Mouse (Mus musculus): ENCODE data around the gene Cbfa2t3. TPM values are rescaled to one million over a fixed set of nuclear protein-coding genes. Genes with fewer than 3 reads are reported as not detected.

Gene Cbfa2t3
- total and polyA plus RNA-seq, 3 experiments: 10.9 to 22.3 (median 21.8) TPM

DNA sequence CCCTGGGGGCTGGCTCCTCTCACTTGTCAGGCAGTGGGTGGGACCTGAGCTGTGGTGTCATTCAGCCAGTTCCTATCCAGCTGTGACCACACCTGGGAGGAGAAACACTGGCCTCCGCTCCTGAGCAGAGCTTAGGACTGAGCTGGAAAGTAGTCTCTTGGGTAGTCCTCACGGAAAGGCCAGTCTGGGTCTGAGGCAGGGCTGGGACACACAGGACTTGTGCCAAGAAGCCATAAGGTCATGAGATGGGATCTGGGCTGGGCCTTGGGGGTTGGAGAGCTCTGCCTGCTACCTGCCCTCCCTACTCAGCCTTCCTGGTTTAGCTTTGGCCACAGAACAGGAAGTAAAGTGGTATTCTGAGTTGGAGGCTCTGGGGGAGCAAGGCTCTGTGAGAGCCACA lies 72.0 kb downstream of the Cbfa2t3 start:
- intact Hi-C loops (cut with DNase I): no loop called here
- no peak overlapping the region for H3K27ac ChIP-seq
- H3K27me3 ChIP-seq (ENCODE audit: control insufficient read depth, insufficient read depth, low read length): no peaks in the 10 kb centered on the region
- no peaks in the 10 kb centered on the region for H3K36me3 ChIP-seq (ENCODE audit: control insufficient read depth, insufficient read depth, low read length)
- 39% methylated on average over 2 of the region's 2 CpGs for WGBS
- no peak for DNase-seq
- H3K9ac ChIP-seq (ENCODE audit: low read depth, low read length): no peak overlapping the region
- TF ChIP-seq POLR2A (IDR thresholded peaks at IDR 0.05; ENCODE audit: insufficient read depth, low read depth, low read length) (no peak), CTCF (IDR thresholded peaks at IDR 0.05) (no peak), EP300 (IDR thresholded peaks at IDR 0.05; ENCODE audit: insufficient read depth, low read depth, low read length) (no peak)
- no peaks in the 10 kb centered on the region for H3K79me2 ChIP-seq (replicated peaks; ENCODE audit: control insufficient read depth, insufficient read depth, low read length)
- H3K4me1 ChIP-seq (ENCODE audit: control insufficient read depth, insufficient read depth, low read length): peaks cover 7% of the 10 kb centered on the region
- H3K4me3 ChIP-seq: no peak overlapping the region

DNA sequence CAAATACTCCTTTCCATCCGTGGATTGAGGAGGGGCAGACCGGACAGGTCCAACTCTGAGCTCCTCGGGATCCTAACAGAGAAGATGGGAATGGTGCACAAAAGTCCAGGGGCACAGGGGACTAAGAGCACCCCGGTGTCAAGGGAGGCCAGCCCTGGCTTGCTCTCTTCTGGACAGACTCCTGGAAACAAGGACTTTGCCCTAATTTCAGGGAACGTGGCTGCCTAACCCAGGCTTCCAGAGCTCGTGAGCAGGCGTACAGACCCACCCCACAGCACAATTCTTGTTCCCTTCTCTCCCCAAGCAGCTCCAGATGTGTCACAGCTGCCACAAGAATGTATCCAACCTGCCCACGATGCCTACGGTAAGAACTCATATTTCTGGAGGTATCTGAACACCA lies 73.1 kb downstream of the Cbfa2t3 start:
- TF ChIP-seq EP300 (IDR thresholded peaks at IDR 0.05; ENCODE audit: insufficient read depth, low read depth, low read length): no peak
- TF ChIP-seq POLR2A (IDR thresholded peaks at IDR 0.05; ENCODE audit: insufficient read depth, low read depth, low read length): no peak
- TF ChIP-seq CTCF (IDR thresholded peaks at IDR 0.05): no peak
- peaks cover 7% of the 10 kb centered on the region for H3K4me1 ChIP-seq (ENCODE audit: control insufficient read depth, insufficient read depth, low read length)
- H3K9ac ChIP-seq (ENCODE audit: low read depth, low read length): no peak overlapping the region
- H3K36me3 ChIP-seq (ENCODE audit: control insufficient read depth, insufficient read depth, low read length): no peaks in the 10 kb centered on the region
- no peak for DNase-seq
- H3K27me3 ChIP-seq (ENCODE audit: control insufficient read depth, insufficient read depth, low read length): no peaks in the 10 kb centered on the region
- no peaks in the 10 kb centered on the region for H3K79me2 ChIP-seq (replicated peaks; ENCODE audit: control insufficient read depth, insufficient read depth, low read length)
- H3K4me3 ChIP-seq: no peak overlapping the region
- intact Hi-C loops (cut with DNase I): no loop called here
- WGBS: 63% methylated on average over 9 of the region's 9 CpGs
- H3K27ac ChIP-seq: no peak overlapping the region

GRCm38 (mm10) chr8:122624653-122625052 lies 74.3 kb downstream of the Cbfa2t3 start:
- Histone ChIP-seq H3K4me3 (no peak overlapping the region), H3K9ac (ENCODE audit: low read depth, low read length) (no peak overlapping the region), H3K36me3 (ENCODE audit: control insufficient read depth, insufficient read depth, low read length) (no peaks in the 10 kb centered on the region), H3K4me1 (ENCODE audit: control insufficient read depth, insufficient read depth, low read length) (peaks cover 7% of the 10 kb centered on the region), H3K79me2 (replicated peaks; ENCODE audit: control insufficient read depth, insufficient read depth, low read length) (no peaks in the 10 kb centered on the region), H3K27ac (peak overlapping the region; percentile 43; the same call in 1 of the 2 replicates), H3K27me3 (ENCODE audit: control insufficient read depth, insufficient read depth, low read length) (no peaks in the 10 kb centered on the region)
- intact Hi-C loops (cut with DNase I): loop anchor here (5.0 kb wide), 1 partner anchor 73 kb away; the partner anchor contains the start of gene Cbfa2t3
- 78% methylated on average over 5 of the region's 5 CpGs for WGBS
- no peak for DNase-seq
- TF ChIP-seq CTCF (IDR thresholded peaks at IDR 0.05) (peak; percentile 20; the same call in 1 of the 2 replicates), POLR2A (IDR thresholded peaks at IDR 0.05; ENCODE audit: insufficient read depth, low read depth, low read length) (no peak)

DNA sequence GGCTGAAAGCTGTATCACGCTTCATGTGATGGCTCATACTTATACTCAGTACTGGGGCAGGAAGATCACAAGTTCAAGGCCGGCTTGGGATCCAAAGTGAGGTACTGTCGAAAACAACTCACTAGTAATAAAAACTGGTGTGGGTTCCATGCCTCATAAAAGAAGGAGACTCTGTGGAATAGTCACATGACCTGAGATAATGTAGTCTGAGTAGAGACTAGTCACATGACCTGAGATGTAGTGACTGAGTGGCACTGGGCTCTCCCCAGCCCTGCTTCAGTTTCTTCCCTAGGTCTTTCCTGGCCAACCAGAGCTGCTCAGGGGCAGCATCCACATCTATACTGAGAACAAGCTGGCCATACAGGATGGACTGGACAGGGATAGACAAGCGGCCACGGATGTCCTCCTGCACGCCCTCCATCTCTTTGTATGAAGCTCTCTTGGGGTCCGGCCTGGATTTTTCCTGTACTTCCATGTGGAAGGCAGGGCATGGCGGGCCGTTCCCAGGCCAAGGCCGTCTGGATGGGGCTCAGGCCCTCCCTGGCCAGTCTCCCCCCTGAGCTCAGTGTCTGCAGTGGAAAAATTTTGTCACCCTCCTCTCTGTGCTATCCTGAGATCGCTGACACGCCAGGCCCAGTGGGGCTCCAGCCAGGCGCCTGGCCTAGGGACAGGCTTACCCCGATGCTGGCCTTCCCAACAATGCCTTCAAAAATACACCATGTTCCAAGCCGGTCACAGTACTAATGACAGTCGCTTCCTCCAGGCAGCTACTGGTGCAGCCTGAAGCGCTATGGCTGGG lies 74.9 kb downstream of the Cbfa2t3 start:
- Histone ChIP-seq H3K79me2 (replicated peaks; ENCODE audit: control insufficient read depth, insufficient read depth, low read length) (no peaks in the 10 kb centered on the region), H3K27me3 (ENCODE audit: control insufficient read depth, insufficient read depth, low read length) (no peaks in the 10 kb centered on the region), H3K4me3 (no peak overlapping the region), H3K36me3 (ENCODE audit: control insufficient read depth, insufficient read depth, low read length) (no peaks in the 10 kb centered on the region), H3K27ac (peak overlapping the region; percentile 43), H3K9ac (ENCODE audit: low read depth, low read length) (no peak overlapping the region), H3K4me1 (ENCODE audit: control insufficient read depth, insufficient read depth, low read length) (peaks cover 7% of the 10 kb centered on the region)
- 54% methylated on average over 17 of the region's 17 CpGs for WGBS
- TF ChIP-seq EP300 (IDR thresholded peaks at IDR 0.05; ENCODE audit: insufficient read depth, low read depth, low read length): no peak
- no peak for TF ChIP-seq CTCF (IDR thresholded peaks at IDR 0.05)
- no peak for TF ChIP-seq POLR2A (IDR thresholded peaks at IDR 0.05; ENCODE audit: insufficient read depth, low read depth, low read length)
- DNase-seq: peak; percentile 56 to 75
- intact Hi-C loops (cut with DNase I): loop anchor here (5.0 kb wide), 1 partner anchor 73 kb away; the partner anchor contains the start of gene Cbfa2t3

DNA sequence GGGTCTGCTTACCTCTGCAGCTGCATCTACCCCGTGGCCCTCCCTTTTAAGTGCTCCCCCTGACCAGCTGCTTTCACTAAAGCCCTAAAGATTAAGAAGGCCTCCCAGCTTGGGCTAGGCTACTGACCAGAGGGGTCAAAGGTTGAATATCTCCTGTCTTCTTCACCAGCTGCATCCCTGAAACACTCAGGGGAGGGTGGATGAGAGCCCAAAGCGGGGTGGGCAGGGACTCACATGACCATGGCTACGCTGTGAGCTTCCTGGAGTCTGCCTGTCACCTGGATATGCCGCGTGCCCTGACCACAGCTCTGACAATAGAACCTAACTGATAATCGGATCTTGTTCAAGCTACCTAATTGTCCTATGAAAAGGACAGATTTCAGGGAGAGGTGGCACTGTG lies 76.2 kb downstream of the Cbfa2t3 start, which contains the start of gene Pabpn1l:
Gene Pabpn1l, minus strand, starts transcription at position 13 of the 400 bp plus-strand sequence.
- Histone ChIP-seq H3K36me3 (ENCODE audit: control insufficient read depth, insufficient read depth, low read length) (no peaks in the 10 kb centered on the region), H3K9ac (ENCODE audit: low read depth, low read length) (no peak within 1 kb of the TSS), H3K27ac (no peak within 1 kb of the TSS), H3K4me3 (no peak within 1 kb of the TSS), H3K27me3 (ENCODE audit: control insufficient read depth, insufficient read depth, low read length) (no peaks in the 10 kb centered on the region), H3K4me1 (ENCODE audit: control insufficient read depth, insufficient read depth, low read length) (peaks cover 10% of the 10 kb centered on the region), H3K79me2 (replicated peaks; ENCODE audit: control insufficient read depth, insufficient read depth, low read length) (no peaks in the 10 kb centered on the region)
- intact Hi-C loops (cut with DNase I): loop anchor here (5.0 kb wide), 1 partner anchor 75 kb away; the partner anchor contains the start of gene Cbfa2t3
- no peak for DNase-seq
- TF ChIP-seq POLR2A (IDR thresholded peaks at IDR 0.05; ENCODE audit: insufficient read depth, low read depth, low read length): no peak
- no peak for TF ChIP-seq CTCF (IDR thresholded peaks at IDR 0.05)
- TF ChIP-seq EP300 (IDR thresholded peaks at IDR 0.05; ENCODE audit: insufficient read depth, low read depth, low read length): no peak
- WGBS: 78% methylated on average over 6 of the region's 6 CpGs

DNA sequence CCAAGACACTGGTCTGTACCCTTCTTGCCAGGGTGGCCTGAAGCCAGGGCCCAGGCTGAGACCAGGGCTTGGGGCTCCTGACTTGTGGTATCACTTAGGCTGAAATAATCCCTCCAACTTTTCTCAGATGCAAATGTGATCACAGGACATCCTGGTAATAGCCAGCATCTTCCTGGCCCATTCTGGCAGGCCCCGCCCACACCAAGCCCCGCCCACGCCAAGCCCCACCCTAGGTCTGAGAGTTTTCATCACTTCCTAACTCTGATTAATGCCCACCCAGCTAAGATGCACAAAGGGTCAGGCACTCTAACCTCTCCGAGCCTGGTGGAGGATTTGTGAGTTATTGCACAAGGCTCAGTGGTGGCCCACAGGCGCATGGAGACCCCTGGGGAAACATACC lies 78.5 kb downstream of the Cbfa2t3 start:
- 40% methylated on average over 5 of the region's 5 CpGs for WGBS
- no peak for DNase-seq
- Histone ChIP-seq H3K4me1 (ENCODE audit: control insufficient read depth, insufficient read depth, low read length) (peaks cover 10% of the 10 kb centered on the region), H3K4me3 (no peak overlapping the region), H3K27ac (no peak overlapping the region), H3K27me3 (ENCODE audit: control insufficient read depth, insufficient read depth, low read length) (no peaks in the 10 kb centered on the region), H3K9ac (ENCODE audit: low read depth, low read length) (no peak overlapping the region), H3K79me2 (replicated peaks; ENCODE audit: control insufficient read depth, insufficient read depth, low read length) (no peaks in the 10 kb centered on the region), H3K36me3 (ENCODE audit: control insufficient read depth, insufficient read depth, low read length) (no peaks in the 10 kb centered on the region)
- no peak for TF ChIP-seq EP300 (IDR thresholded peaks at IDR 0.05; ENCODE audit: insufficient read depth, low read depth, low read length)
- TF ChIP-seq CTCF (IDR thresholded peaks at IDR 0.05): no peak
- TF ChIP-seq POLR2A (IDR thresholded peaks at IDR 0.05; ENCODE audit: insufficient read depth, low read depth, low read length): no peak
- intact Hi-C loops (cut with DNase I): loop anchor here (5.0 kb wide), 1 partner anchor 77 kb away; the partner anchor contains the start of gene Cbfa2t3
